Mouse (Mus musculus) hindbrain, embryonic 15.5 days (tissue): Measurements from ENCODE around the gene Kcnd3. TPM values are rescaled to one million over a fixed set of nuclear protein-coding genes. Genes with fewer than 3 reads are reported as not detected.
A peak's percentile ranks its signal among the peaks of the same experiment; 100 is the strongest.

Experiments
- ATAC-seq: fragments of 200-750 bp; cut with Nextera tagmentation; 2 replicates; pipeline ENCODE4 v1.8.0; 2017; ENCODE audit warnings: low read depth, moderate number of reproducible peaks, moderate TSS enrichment; ENCODE audit not compliant: low FRiP score
- H3K27ac ChIP-seq: fragments of 300-500 bp; sonication (generic); replicated peaks from 2 replicates; pipeline ENCODE4 v1.5.1; 2015; ENCODE audit warnings: mild to moderate bottlenecking, inconsistent platforms
- H3K27me3 ChIP-seq: fragments of 300-500 bp; sonication (generic); 2 replicates; pipeline ENCODE4 v1.6.1; 2015; ENCODE audit warnings: control low read depth, inconsistent platforms
- H3K36me3 ChIP-seq: fragments of 300-500 bp; sonication (generic); 2 replicates; pipeline ENCODE4 v1.6.1; 2015; ENCODE audit warnings: control low read depth, inconsistent platforms
- H3K4me1 ChIP-seq: fragments of 300-500 bp; sonication (generic); replicated peaks from 2 replicates; pipeline ENCODE4 v1.6.1; 2015; ENCODE audit warnings: control low read depth, inconsistent platforms
- H3K4me2 ChIP-seq: fragments of 300-500 bp; sonication (generic); 2 replicates; pipeline ENCODE4 v1.6.1; 2015; ENCODE audit warnings: moderate library complexity, mild to moderate bottlenecking, inconsistent platforms
- H3K4me3 ChIP-seq: fragments of 300-500 bp; sonication (generic); 2 replicates; pipeline ENCODE4 v1.5.1; 2015; ENCODE audit warnings: mild to moderate bottlenecking, inconsistent platforms
- H3K9ac ChIP-seq: fragments of 300-500 bp; sonication (generic); 2 replicates; pipeline ENCODE4 v1.6.1; 2015; ENCODE audit warnings: inconsistent platforms
- H3K9me3 ChIP-seq: fragments of 300-500 bp; sonication (generic); 2 replicates; pipeline ENCODE4 v1.6.1; 2016; ENCODE audit warnings: control low read depth, inconsistent platforms
- WGBS: fragments of 180-500 bp; shearing (Covaris S2); methylation state at CpG from one replicate; pipeline ENCODE4 v1.1.7; 2015; 5-methylcytosine and 5-hydroxymethylcytosine counted together
- polyA plus RNA-seq: library from polyadenylated mRNA; unstranded; fragments of >200 nt; fragmentation: Nextera tagmentation; extraction: Ambion mirVana; gene quantifications from 2 replicates; pipeline ENCODE4 v1.2.1, GENCODE M21; 2015

The Kcnd3 gene
- polyA plus RNA-seq, 1 experiment from 2014 or later, result 10.0 TPM

- H3K4me2 ChIP-seq, result no peak overlapping the region
- no peak overlapping the region for H3K9ac ChIP-seq
- H3K4me3 ChIP-seq, result no peak overlapping the region
- H3K27me3 ChIP-seq, result no peaks in the 10 kb centered on the region
- 81% methylated on average over 8 of the region's 8 CpGs for WGBS
- no peaks in the 10 kb centered on the region for H3K9me3 ChIP-seq
- no peaks in the 10 kb centered on the region for H3K4me1 ChIP-seq
- no peaks in the 10 kb centered on the region for H3K36me3 ChIP-seq
- no peak overlapping the region for H3K27ac ChIP-seq
- ATAC-seq, result peak; percentile 52; the same call in 1 of the 2 replicates
Measured at GRCm38 (mm10) chr3:105648889-105649567, 196.9 kb downstream of the Kcnd3 start.

GRCm38 (mm10) chr3:105653544-105654380 is 201.6 kb downstream of the Kcnd3 start:
- H3K27ac ChIP-seq, result no peak overlapping the region
- H3K9ac ChIP-seq, result no peak overlapping the region
- no peak for ATAC-seq
- no peak overlapping the region for H3K4me2 ChIP-seq
- 78% methylated on average over 13 of the region's 13 CpGs for WGBS
- no peaks in the 10 kb centered on the region for H3K9me3 ChIP-seq
- H3K27me3 ChIP-seq, result no peaks in the 10 kb centered on the region
- H3K4me3 ChIP-seq, result no peak overlapping the region
- H3K4me1 ChIP-seq, result no peaks in the 10 kb centered on the region
- H3K36me3 ChIP-seq, result no peaks in the 10 kb centered on the region

- Histone ChIP-seq H3K36me3 (no peaks in the 10 kb centered on the region), H3K9ac (no peak overlapping the region), H3K4me3 (no peak overlapping the region), H3K4me1 (no peaks in the 10 kb centered on the region), H3K4me2 (no peak overlapping the region), H3K27ac (no peak overlapping the region), H3K9me3 (no peaks in the 10 kb centered on the region), H3K27me3 (no peaks in the 10 kb centered on the region)
- WGBS, result 95% methylated on average over 11 of the region's 11 CpGs
- no peak for ATAC-seq
Measured at GRCm38 (mm10) chr3:105655031-105655585, 203.0 kb downstream of the Kcnd3 start.

GRCm38 (mm10) chr3:105660530-105660929 is 208.4 kb downstream of the Kcnd3 start:
- Histone ChIP-seq H3K9ac (no peak overlapping the region), H3K4me2 (no peak overlapping the region), H3K4me1 (no peaks in the 10 kb centered on the region), H3K27me3 (no peaks in the 10 kb centered on the region), H3K9me3 (no peaks in the 10 kb centered on the region), H3K4me3 (no peak overlapping the region), H3K27ac (no peak overlapping the region), H3K36me3 (0 out of 2 replicates have a peak, but pooled peaks cover 2% of the 10 kb centered on the region)
- WGBS, result 76% methylated on average over 2 of the region's 2 CpGs
- ATAC-seq, result no peak

- H3K4me2 ChIP-seq, result no peak overlapping the region
Measured at GRCm38 (mm10) chr3:105663043-105663442, 210.9 kb downstream of the Kcnd3 start.

GRCm38 (mm10) chr3:105665105-105665765 is 213.1 kb downstream of the Kcnd3 start:
- Histone ChIP-seq H3K4me1 (no peaks in the 10 kb centered on the region), H3K4me2 (no peak overlapping the region), H3K27me3 (no peaks in the 10 kb centered on the region), H3K4me3 (no peak overlapping the region), H3K9me3 (no peaks in the 10 kb centered on the region), H3K9ac (no peak overlapping the region), H3K27ac (no peak overlapping the region), H3K36me3 (0 out of 2 replicates have a peak, but pooled peaks cover 5% of the 10 kb centered on the region)
- ATAC-seq, result no peak
- 87% methylated on average over 9 of the region's 9 CpGs for WGBS

More at GRCm38 (mm10) chr3:105663043-105663442, 210.9 kb downstream of the Kcnd3 start:
- ATAC-seq, result no peak
- Histone ChIP-seq H3K4me3 (no peak overlapping the region), H3K9ac (no peak overlapping the region), H3K4me1 (no peaks in the 10 kb centered on the region), H3K27ac (no peak overlapping the region), H3K27me3 (no peaks in the 10 kb centered on the region), H3K36me3 (0 out of 2 replicates have a peak, but pooled peaks cover 5% of the 10 kb centered on the region), H3K9me3 (no peaks in the 10 kb centered on the region)
- WGBS, result 81% methylated on average over 8 of the region's 8 CpGs

- no peak for ATAC-seq
- Histone ChIP-seq H3K4me3 (no peak overlapping the region), H3K9me3 (no peaks in the 10 kb centered on the region), H3K4me1 (no peaks in the 10 kb centered on the region), H3K27ac (no peak overlapping the region), H3K9ac (no peak overlapping the region), H3K4me2 (no peak overlapping the region), H3K27me3 (no peaks in the 10 kb centered on the region), H3K36me3 (0 out of 2 replicates have a peak, but pooled peaks cover 5% of the 10 kb centered on the region)
- WGBS, result 74% methylated on average over 4 of the region's 4 CpGs
Measured at GRCm38 (mm10) chr3:105666996-105667523, 214.9 kb downstream of the Kcnd3 start.

GRCm38 (mm10) chr3:105668161-105668560 is 216.0 kb downstream of the Kcnd3 start:
- 49% methylated on average over 9 of the region's 9 CpGs for WGBS
- Histone ChIP-seq H3K9ac (no peak overlapping the region), H3K4me2 (no peak overlapping the region), H3K9me3 (no peaks in the 10 kb centered on the region), H3K27ac (no peak overlapping the region), H3K36me3 (0 out of 2 replicates have a peak, but pooled peaks cover 5% of the 10 kb centered on the region), H3K27me3 (no peaks in the 10 kb centered on the region), H3K4me3 (no peak overlapping the region), H3K4me1 (no peaks in the 10 kb centered on the region)
- ATAC-seq, result no peak

GRCm38 (mm10) chr3:105669776-105670175 is 217.6 kb downstream of the Kcnd3 start:
- Histone ChIP-seq H3K27ac (no peak overlapping the region), H3K9ac (no peak overlapping the region), H3K27me3 (no peaks in the 10 kb centered on the region), H3K9me3 (no peaks in the 10 kb centered on the region), H3K4me1 (no peaks in the 10 kb centered on the region), H3K36me3 (0 out of 2 replicates have a peak, but pooled peaks cover 4% of the 10 kb centered on the region), H3K4me2 (no peak overlapping the region), H3K4me3 (no peak overlapping the region)
- ATAC-seq, result no peak
- WGBS, result 89% methylated on average over 3 of the region's 3 CpGs

- WGBS, result 89% methylated on average over 1 of the region's 1 CpGs
- no peak for ATAC-seq
- H3K27me3 ChIP-seq, result no peaks in the 10 kb centered on the region
- no peak overlapping the region for H3K4me2 ChIP-seq
- no peak overlapping the region for H3K4me3 ChIP-seq
- no peaks in the 10 kb centered on the region for H3K9me3 ChIP-seq
- 0 out of 2 replicates have a peak, but pooled peaks cover 2% of the 10 kb centered on the region for H3K36me3 ChIP-seq
- no peak overlapping the region for H3K9ac ChIP-seq
- H3K4me1 ChIP-seq, result no peaks in the 10 kb centered on the region
- no peak overlapping the region for H3K27ac ChIP-seq
Measured at GRCm38 (mm10) chr3:105670801-105671200, 218.7 kb downstream of the Kcnd3 start.

GRCm38 (mm10) chr3:105674595-105675218 is 222.6 kb downstream of the Kcnd3 start:
- no peak overlapping the region for H3K27ac ChIP-seq
- no peak overlapping the region for H3K9ac ChIP-seq
- WGBS, result 22% methylated on average over 7 of the region's 7 CpGs
- no peaks in the 10 kb centered on the region for H3K27me3 ChIP-seq
- ATAC-seq, result peak; percentile 87
- H3K4me3 ChIP-seq, result no peak overlapping the region
- H3K4me2 ChIP-seq, result no peak overlapping the region
- no peaks in the 10 kb centered on the region for H3K4me1 ChIP-seq
- peaks cover 20% of the 10 kb centered on the region for H3K36me3 ChIP-seq
- H3K9me3 ChIP-seq, result no peaks in the 10 kb centered on the region
